In the genomic region with DNA sequence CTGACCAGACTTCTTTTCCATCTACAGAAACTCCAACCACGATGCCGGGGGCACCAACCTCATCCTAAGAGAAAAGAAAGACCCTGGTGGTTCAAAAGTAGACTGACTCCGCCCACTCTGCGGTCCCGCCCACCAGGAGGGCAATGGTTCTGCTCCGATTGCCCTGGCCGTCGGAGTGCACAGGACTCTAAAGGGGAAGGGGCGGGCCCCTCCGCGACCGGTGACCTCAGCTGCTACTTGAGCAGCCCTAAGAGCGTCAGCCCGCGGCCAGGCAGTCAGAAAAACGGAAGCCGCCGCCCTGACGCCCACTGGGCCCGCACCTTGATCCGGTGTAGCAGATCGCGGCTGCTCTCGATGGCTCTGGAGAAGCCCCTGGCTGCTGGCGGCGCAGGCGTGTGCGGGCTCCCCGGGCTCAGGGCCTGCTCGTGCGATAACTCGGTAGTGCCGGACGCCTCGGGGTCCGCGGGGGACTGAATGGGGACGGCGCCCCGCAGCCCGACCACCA, we compare ENCODE assay signal across 8 mouse cellular contexts. TPM values are rescaled to one million over a fixed set of nuclear protein-coding genes. Genes with fewer than 3 reads are reported as not detected.
DNase-seq lines count a peak whose midpoint lies in the region; ATAC-seq and TF ChIP-seq lines count a peak whose summit lies in the region.

No protein-coding gene starts in this region.

- H3K4me1 ChIP-seq in ES-Bruce4 (ENCODE audit: control insufficient read depth, insufficient read depth, low read length): no peaks in the 10 kb centered on the region
- H3K4me1 ChIP-seq in brown adipose tissue, adult 24 weeks (ENCODE audit: control insufficient read depth, insufficient read depth, insufficient read length, low read length): no peaks in the 10 kb centered on the region
- H3K4me1 ChIP-seq in erythroblast, embryonic 14.5 days (ENCODE audit: control insufficient read depth): peaks cover 25% of the 10 kb centered on the region
- peaks cover 4% of the 10 kb centered on the region; the same call in 1 of the 2 replicates for H3K4me1 ChIP-seq in heart, embryonic 12.5 days (replicated peaks)
- H3K4me1 ChIP-seq in kidney, embryonic 16.5 days (ENCODE audit: insufficient read depth, low read length): peaks cover 6% of the 10 kb centered on the region; the same call in 1 of the 2 replicates
- H3K4me1 ChIP-seq in liver, embryonic 14.5 days (replicated peaks; ENCODE audit: control insufficient read depth in 2 of 2, insufficient read depth in 2 of 2, low read length in 1 of 2): peaks cover 0 to 6% of the 10 kb centered on the region in 2 experiments; a peak in 3 of 4 replicates
- H3K4me1 ChIP-seq in stomach, embryonic 16.5 days (ENCODE audit: control insufficient read depth, insufficient read depth, low read length): peaks cover 5% of the 10 kb centered on the region; the same call in 1 of the 2 replicates

- no peaks in the 10 kb centered on the region for H3K9me3 ChIP-seq in ES-Bruce4 (replicated peaks; ENCODE audit: control insufficient read depth, insufficient read depth, low read length, poor library complexity, severe bottlenecking)
- H3K9me3 ChIP-seq in erythroblast, embryonic 14.5 days (ENCODE audit: control insufficient read depth, low read length): no peaks in the 10 kb centered on the region
- no peaks in the 10 kb centered on the region for H3K9me3 ChIP-seq in heart, embryonic 12.5 days (replicated peaks)
- H3K9me3 ChIP-seq in kidney, embryonic 16.5 days (ENCODE audit: low read length): no peaks in the 10 kb centered on the region
- no peaks in the 10 kb centered on the region for H3K9me3 ChIP-seq in liver, embryonic 14.5 days (ENCODE audit: control insufficient read depth, low read length)
- H3K9me3 ChIP-seq in stomach, embryonic 16.5 days (replicated peaks; ENCODE audit: control insufficient read depth, low read length): no peaks in the 10 kb centered on the region

- peak overlapping the region; percentile 82 for H3K4me3 ChIP-seq in ES-Bruce4 (ENCODE audit: low read depth, low read length)
- peak overlapping the region; percentile 94 for H3K4me3 ChIP-seq in brown adipose tissue, adult 24 weeks (ENCODE audit: insufficient read depth, low read depth, low read length)
- peak overlapping the region; percentile 69 for H3K4me3 ChIP-seq in erythroblast, embryonic 14.5 days (replicated peaks)
- H3K4me3 ChIP-seq in heart, embryonic 12.5 days: peak overlapping the region; percentile 76
- H3K4me3 ChIP-seq in kidney, embryonic 16.5 days (ENCODE audit: low read length): peak overlapping the region; percentile 94
- peak overlapping the region; percentile 77 to 82 for H3K4me3 ChIP-seq in liver, embryonic 14.5 days (ENCODE audit: insufficient read depth in 1 of 2, low read depth in 2 of 2, low read length in 2 of 2)
- H3K4me3 ChIP-seq in stomach, embryonic 16.5 days (replicated peaks; ENCODE audit: low read length): peak overlapping the region; percentile 90

- peak overlapping the region; percentile 75 for H3K4me2 ChIP-seq in heart, embryonic 12.5 days
- H3K4me2 ChIP-seq in kidney, embryonic 16.5 days (replicated peaks; ENCODE audit: low read depth, low read length): peak overlapping the region; percentile 73
- H3K4me2 ChIP-seq in liver, embryonic 14.5 days (ENCODE audit: low read depth): peak overlapping the region; percentile 88
- peak overlapping the region; percentile 72 for H3K4me2 ChIP-seq in stomach, embryonic 16.5 days (ENCODE audit: low read depth, low read length)

- no peak for TF ChIP-seq CTCF in ES-Bruce4 (IDR thresholded peaks at IDR 0.05; ENCODE audit: low read depth, low read length)
- TF ChIP-seq CTCF in liver, embryonic 14.5 days (IDR thresholded peaks at IDR 0.05; ENCODE audit: low read depth): no peak

- ATAC-seq in heart, embryonic 12.5 days (ENCODE audit: insufficient number of reproducible peaks, low FRiP score): peak; percentile 95
- ATAC-seq in kidney, embryonic 16.5 days (ENCODE audit: low FRiP score, low TSS enrichment): peak; percentile 97
- ATAC-seq in liver, embryonic 14.5 days (ENCODE audit: insufficient read depth): peak; percentile 83
- ATAC-seq in stomach, embryonic 16.5 days (ENCODE audit: insufficient read depth, low FRiP score): peak; percentile 78

- peak overlapping the region; percentile 45 for H3K9ac ChIP-seq in ES-Bruce4 (ENCODE audit: low read depth, poor library complexity, severe bottlenecking)
- H3K9ac ChIP-seq in heart, embryonic 12.5 days: peak overlapping the region; percentile 78
- H3K9ac ChIP-seq in kidney, embryonic 16.5 days (replicated peaks; ENCODE audit: low read length): peak overlapping the region; percentile 84
- peak overlapping the region; percentile 56 for H3K9ac ChIP-seq in liver, embryonic 14.5 days (replicated peaks)
- H3K9ac ChIP-seq in stomach, embryonic 16.5 days (ENCODE audit: low read length): peak overlapping the region; percentile 85

- no peaks in the 10 kb centered on the region for H3K36me3 ChIP-seq in ES-Bruce4 (ENCODE audit: control insufficient read depth, insufficient read depth, low read length, poor library complexity, severe bottlenecking)
- peaks cover 4% of the 10 kb centered on the region for H3K36me3 ChIP-seq in erythroblast, embryonic 14.5 days (ENCODE audit: control insufficient read depth)
- peaks cover 14% of the 10 kb centered on the region for H3K36me3 ChIP-seq in heart, embryonic 12.5 days
- H3K36me3 ChIP-seq in kidney, embryonic 16.5 days (ENCODE audit: insufficient read depth, low read length): peaks cover 10% of the 10 kb centered on the region; the same call in 1 of the 2 replicates
- no peaks in the 10 kb centered on the region for H3K36me3 ChIP-seq in liver, embryonic 14.5 days (replicated peaks; ENCODE audit: control insufficient read depth, insufficient read depth, low read depth)
- H3K36me3 ChIP-seq in stomach, embryonic 16.5 days (ENCODE audit: control insufficient read depth, insufficient read depth, low read length): peaks cover 11% of the 10 kb centered on the region; the same call in 1 of the 2 replicates

- DNase-seq in liver, embryonic 14.5 days (ENCODE audit: low read depth in 3 of 3, low spot score in 3 of 3): peak; percentile 64 to 70 (median 64)
- DNase-seq in neural tube, embryonic 10.5 days (ENCODE audit: extremely low spot score, low spot score): peak; percentile 82

- WGBS in heart, embryonic 12.5 days: under 1% methylated on average over 41 of the region's 41 CpGs
- WGBS in kidney, embryonic 16.5 days: under 1% methylated on average over 41 of the region's 41 CpGs
- WGBS in liver, embryonic 14.5 days (ENCODE audit: insufficient replicate concordance): under 1% methylated on average over 41 of the region's 41 CpGs
- under 1% methylated on average over 34 of the region's 41 CpGs for WGBS in stomach, embryonic 16.5 days

- no peak for TF ChIP-seq EP300 in ES-Bruce4 (IDR thresholded peaks at IDR 0.05; ENCODE audit: insufficient read depth, low read depth, low read length)
- no peak for TF ChIP-seq EP300 in liver, embryonic 14.5 days (IDR thresholded peaks at IDR 0.05; ENCODE audit: low read depth)

- H3K27ac ChIP-seq in ES-Bruce4 (ENCODE audit: insufficient read depth, low read length): no peak overlapping the region
- peak overlapping the region; percentile 55 for H3K27ac ChIP-seq in brown adipose tissue, adult 24 weeks (replicated peaks; ENCODE audit: low read depth, low read length)
- H3K27ac ChIP-seq in heart, embryonic 12.5 days (ENCODE audit: poor library complexity, severe bottlenecking): peak overlapping the region; percentile 84
- peak overlapping the region; percentile 97 for H3K27ac ChIP-seq in kidney, embryonic 16.5 days (ENCODE audit: low read length)
- H3K27ac ChIP-seq in liver, embryonic 14.5 days: peak overlapping the region; percentile 30
- peak overlapping the region; percentile 86 for H3K27ac ChIP-seq in stomach, embryonic 16.5 days (ENCODE audit: low read length)

- TF ChIP-seq POLR2A in ES-Bruce4 (IDR thresholded peaks at IDR 0.05; ENCODE audit: insufficient read depth, low read length): no peak

- H3K27me3 ChIP-seq in ES-Bruce4 (ENCODE audit: control insufficient read depth, insufficient read depth, low read length, poor library complexity, severe bottlenecking): no peaks in the 10 kb centered on the region; the same call in 1 of the 2 replicates
- H3K27me3 ChIP-seq in erythroblast, embryonic 14.5 days (ENCODE audit: control insufficient read depth): peaks cover 9% of the 10 kb centered on the region
- no peaks in the 10 kb centered on the region for H3K27me3 ChIP-seq in heart, embryonic 12.5 days (replicated peaks)
- H3K27me3 ChIP-seq in kidney, embryonic 16.5 days (ENCODE audit: insufficient read depth, low read length): no peaks in the 10 kb centered on the region
- H3K27me3 ChIP-seq in liver, embryonic 14.5 days (ENCODE audit: control insufficient read depth, insufficient read depth, low read length): no peaks in the 10 kb centered on the region
- H3K27me3 ChIP-seq in stomach, embryonic 16.5 days (ENCODE audit: control insufficient read depth, insufficient read depth, low read length): no peaks in the 10 kb centered on the region

RNA-seq across cellular contexts. Expression of a gene that starts 0.5 kb away (rescaled TPM):
- polyA plus RNA-seq in ES-Bruce4 (2011; ENCODE audit: insufficient read depth, insufficient read length, low read depth, missing spikeins): 11.8 and 12.2 TPM in 2 replicates
- polyA plus RNA-seq in brown adipose tissue, adult 24 weeks (2012; ENCODE audit: insufficient read depth, insufficient read length, missing spikeins): 19.0 and 27.1 TPM in 2 replicates
- polyA plus RNA-seq in erythroblast, embryonic 14.5 days (2012): 0.16 and 0.20 TPM in 2 replicates
- polyA plus RNA-seq in heart, embryonic 12.5 days (2016; fragmentation: Nextera tagmentation; extraction: Ambion mirVana): 9.3 and 10.1 TPM in 2 replicates
- 16.0 and 17.7 TPM in 2 replicates for polyA plus RNA-seq in kidney, embryonic 16.5 days (2015; fragmentation: Nextera tagmentation; extraction: Ambion mirVana)
- 3.8 and 5.6 TPM in 2 replicates for polyA plus RNA-seq in liver, embryonic 14.5 days (2012; rRNA removed)
- 6.8 and 7.7 TPM in 2 replicates for polyA plus RNA-seq in liver, embryonic 14.5 days (2014; fragmentation: Nextera tagmentation; extraction: Ambion mirVana)
- polyA plus RNA-seq in stomach, embryonic 16.5 days (2015; fragmentation: Nextera tagmentation; extraction: Ambion mirVana): 6.2 and 7.8 TPM in 2 replicates

RNA-seq across cellular contexts. Expression of a gene that starts 28.9 kb away (rescaled TPM):
- polyA plus RNA-seq in ES-Bruce4 (2011; ENCODE audit: insufficient read depth, insufficient read length, low read depth, missing spikeins): 880 and 921 TPM in 2 replicates
- 582 and 811 TPM in 2 replicates for polyA plus RNA-seq in brown adipose tissue, adult 24 weeks (2012; ENCODE audit: insufficient read depth, insufficient read length, missing spikeins)
- polyA plus RNA-seq in erythroblast, embryonic 14.5 days (2012): 10.2 and 12.0 TPM in 2 replicates
- 563 and 577 TPM in 2 replicates for polyA plus RNA-seq in heart, embryonic 12.5 days (2016; fragmentation: Nextera tagmentation; extraction: Ambion mirVana)
- 585 and 609 TPM in 2 replicates for polyA plus RNA-seq in kidney, embryonic 16.5 days (2015; fragmentation: Nextera tagmentation; extraction: Ambion mirVana)
- polyA plus RNA-seq in liver, embryonic 14.5 days (2012; rRNA removed): 176 and 238 TPM in 2 replicates
- polyA plus RNA-seq in liver, embryonic 14.5 days (2014; fragmentation: Nextera tagmentation; extraction: Ambion mirVana): 612 and 652 TPM in 2 replicates
- 713 and 839 TPM in 2 replicates for polyA plus RNA-seq in stomach, embryonic 16.5 days (2015; fragmentation: Nextera tagmentation; extraction: Ambion mirVana)

RNA-seq across cellular contexts. Expression of a gene that starts 55.3 kb away (rescaled TPM):
- polyA plus RNA-seq in ES-Bruce4 (2011; ENCODE audit: insufficient read depth, insufficient read length, low read depth, missing spikeins): 10.8 and 11.2 TPM in 2 replicates
- polyA plus RNA-seq in brown adipose tissue, adult 24 weeks (2012; ENCODE audit: insufficient read depth, insufficient read length, missing spikeins): 8.2 and 8.9 TPM in 2 replicates
- polyA plus RNA-seq in erythroblast, embryonic 14.5 days (2012): 0.37 and 0.53 TPM in 2 replicates
- polyA plus RNA-seq in heart, embryonic 12.5 days (2016; fragmentation: Nextera tagmentation; extraction: Ambion mirVana): 22.3 and 24.4 TPM in 2 replicates
- polyA plus RNA-seq in kidney, embryonic 16.5 days (2015; fragmentation: Nextera tagmentation; extraction: Ambion mirVana): 27.0 and 27.8 TPM in 2 replicates
- 15.1 and 20.6 TPM in 2 replicates for polyA plus RNA-seq in liver, embryonic 14.5 days (2012; rRNA removed)
- 17.9 and 18.3 TPM in 2 replicates for polyA plus RNA-seq in liver, embryonic 14.5 days (2014; fragmentation: Nextera tagmentation; extraction: Ambion mirVana)
- 27.4 and 28.6 TPM in 2 replicates for polyA plus RNA-seq in stomach, embryonic 16.5 days (2015; fragmentation: Nextera tagmentation; extraction: Ambion mirVana)

Comparison
In these comparisons a context has a peak if more than half of its experiments do, and no peak if none do; other contexts are left out.
1. RNA of a gene that starts 28.9 kb away (polyA plus RNA-seq): 880 to 921 TPM in ES-Bruce4, 713 to 839 TPM in stomach, embryonic 16.5 days, 582 to 811 TPM in brown adipose tissue, adult 24 weeks, 176 to 652 TPM in liver, embryonic 14.5 days, 585 to 609 TPM in kidney, embryonic 16.5 days and 563 to 577 TPM in heart, embryonic 12.5 days; 10.2 to 12.0 TPM in erythroblast, embryonic 14.5 days; every median in the first group is over 10 times any median in the second.
2. Peak in every context shown above with its lines, with median percentiles within 50 percentile points of each other: H3K4me3 ChIP-seq, H3K9ac ChIP-seq, ATAC-seq and H3K4me2 ChIP-seq.